Mouse (Mus musculus): ENCODE results near the gene Slc1a3. TPM values are rescaled to one million over a fixed set of nuclear protein-coding genes. Genes with fewer than 3 reads are reported as not detected.
"Not testable (repeated sequence)": the region's sequence is repeated elsewhere in the genome, so short reads cannot be mapped to it uniquely, and the experiment has no call there.

The Slc1a3 gene
- total RNA-seq, 1 experiment from 2014 or later, result 0.18 TPM

DNA sequence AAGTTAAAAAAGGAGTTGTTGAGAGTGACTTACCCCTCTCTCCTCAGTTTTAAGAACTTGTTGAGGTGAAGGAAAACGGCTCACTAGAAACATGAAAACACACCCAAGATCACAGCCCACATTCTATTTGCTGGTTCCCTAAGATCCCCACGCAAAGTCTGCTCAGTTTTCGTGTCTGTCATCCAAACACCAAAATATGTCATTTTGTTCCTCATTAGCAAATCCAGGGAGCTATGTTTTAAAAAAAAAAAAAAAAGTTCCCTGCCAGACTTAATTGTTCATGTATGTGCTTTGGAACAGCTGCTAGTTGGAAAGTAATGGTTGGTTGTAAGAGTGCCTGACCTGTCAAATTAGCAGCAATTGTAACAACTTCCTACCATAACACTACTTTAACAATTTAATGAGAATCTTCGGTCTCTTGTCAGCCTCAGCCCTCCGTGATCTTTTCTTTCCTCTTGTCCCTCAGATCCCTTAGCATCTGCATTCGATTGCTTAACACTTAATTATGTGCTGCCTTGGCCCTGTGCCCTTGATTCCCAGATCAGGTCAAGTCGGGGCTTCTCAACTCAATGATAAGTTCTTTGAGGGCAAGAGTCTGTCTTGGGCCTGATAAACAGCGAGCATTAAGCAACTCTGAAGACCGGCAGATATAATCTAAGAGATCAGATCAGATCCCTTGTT, 1.2 kb upstream of the Slc1a3 start:
- ATAC-seq (replicated peaks; ENCODE audit: low read depth, poor library complexity, severe bottlenecking), result no peak

DNA sequence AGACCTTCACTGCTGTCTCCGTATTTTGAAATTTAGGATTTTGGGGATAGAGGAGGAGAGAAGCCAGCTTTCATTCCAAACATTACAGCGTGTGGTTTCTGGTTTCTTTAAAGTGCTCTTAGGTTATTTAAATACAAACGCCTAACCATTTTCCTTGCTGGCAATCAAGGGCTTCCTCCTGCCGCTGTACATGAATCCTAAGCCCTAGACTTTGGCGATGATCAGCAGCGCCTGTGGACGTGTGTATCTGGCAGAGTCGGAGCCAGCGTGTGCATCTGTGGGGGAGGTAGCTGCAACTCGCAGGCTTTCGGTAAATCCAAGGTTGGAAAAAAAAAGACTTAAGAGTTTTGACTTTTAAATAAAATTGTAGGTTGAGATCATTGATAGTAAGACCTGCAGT, 986 bp downstream of the Slc1a3 start:
- 0 out of 2 replicates have a peak, but pooled peaks have one; percentile 38 for ATAC-seq (replicated peaks; ENCODE audit: low read depth, poor library complexity, severe bottlenecking)

DNA sequence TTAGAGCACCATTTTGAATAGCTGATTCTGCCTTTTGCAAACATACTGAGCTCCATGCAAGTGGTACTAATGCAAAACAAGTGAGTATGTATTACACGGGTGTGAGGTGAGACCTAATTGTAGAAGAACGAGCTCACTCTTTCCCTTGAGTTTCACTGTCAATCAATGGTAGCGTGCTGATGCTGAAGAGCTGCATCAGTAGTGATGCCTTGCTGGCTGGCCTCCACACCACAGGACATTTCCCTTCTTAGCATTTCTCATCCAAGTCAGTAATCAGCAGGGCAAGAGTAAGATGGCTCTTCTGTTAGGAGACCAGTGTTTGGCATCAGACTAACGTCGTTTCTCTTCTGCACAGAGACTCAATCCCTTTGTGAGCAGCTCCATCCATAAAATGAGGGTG, 4.0 kb downstream of the Slc1a3 start:
- ATAC-seq (replicated peaks; ENCODE audit: low read depth, poor library complexity, severe bottlenecking), result no peak

DNA sequence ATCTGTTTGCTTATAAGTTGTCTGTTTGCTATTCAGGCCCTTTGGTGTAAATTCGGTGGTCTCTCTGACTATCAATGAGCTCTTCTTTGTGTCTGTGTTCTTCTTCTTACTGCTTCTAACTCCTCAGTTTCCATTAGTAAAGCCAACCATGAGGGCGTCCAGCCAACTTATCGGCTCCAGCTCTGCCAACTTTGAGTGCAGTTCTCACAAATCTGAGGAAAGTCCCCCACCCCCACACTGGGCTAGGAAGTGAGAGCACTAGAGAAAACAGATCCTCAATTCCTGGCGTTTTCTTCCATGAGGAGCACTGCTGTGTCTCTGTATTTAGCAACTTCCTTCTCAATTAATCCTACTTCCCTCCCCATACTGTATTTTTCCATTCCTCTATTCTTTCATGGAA, 4.4 kb downstream of the Slc1a3 start:
- ATAC-seq (replicated peaks; ENCODE audit: low read depth, poor library complexity, severe bottlenecking), result no peak

DNA sequence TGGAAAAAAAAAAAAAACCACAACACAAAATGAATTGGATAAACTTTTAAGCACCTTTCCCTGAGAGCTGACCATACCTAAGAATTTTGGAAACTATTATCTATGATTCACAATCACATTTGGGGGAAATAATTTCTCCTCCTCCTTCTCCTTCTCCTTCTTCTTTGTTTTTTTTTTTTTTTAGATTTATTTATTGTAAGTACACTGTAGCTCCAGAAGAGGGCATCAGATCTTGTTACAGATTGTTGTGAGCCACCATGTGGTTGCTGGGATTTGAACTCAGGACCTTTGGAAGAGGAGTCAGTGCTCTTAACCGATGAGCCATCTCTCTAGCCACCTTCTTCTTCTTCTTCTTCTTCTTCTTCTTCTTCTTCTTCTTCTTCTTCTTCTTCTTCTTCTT, 5.0 kb downstream of the Slc1a3 start:
- ATAC-seq (replicated peaks; ENCODE audit: low read depth, poor library complexity, severe bottlenecking), result not testable (repeated sequence)

DNA sequence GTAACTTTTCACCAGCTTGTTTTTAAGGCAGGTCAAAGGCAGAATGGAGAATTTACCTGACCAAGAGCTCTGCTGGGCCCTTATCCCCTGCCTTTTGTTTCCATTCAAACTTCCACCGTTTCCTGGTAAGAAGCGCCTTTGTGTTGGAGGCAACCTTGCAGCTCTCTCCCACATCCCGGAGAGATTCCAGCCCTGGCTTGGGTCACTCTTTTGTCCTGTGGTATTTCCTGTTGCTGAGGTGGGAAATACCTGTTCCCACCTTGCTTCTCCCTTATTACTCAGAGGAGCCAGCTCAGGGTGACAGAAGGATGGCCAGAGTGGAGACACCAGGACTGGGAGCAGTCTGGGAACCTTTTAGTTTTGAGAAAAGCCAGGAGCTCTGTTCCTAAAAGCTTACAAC, 12.6 kb downstream of the Slc1a3 start:
- ATAC-seq (replicated peaks; ENCODE audit: low read depth, poor library complexity, severe bottlenecking), result no peak

DNA sequence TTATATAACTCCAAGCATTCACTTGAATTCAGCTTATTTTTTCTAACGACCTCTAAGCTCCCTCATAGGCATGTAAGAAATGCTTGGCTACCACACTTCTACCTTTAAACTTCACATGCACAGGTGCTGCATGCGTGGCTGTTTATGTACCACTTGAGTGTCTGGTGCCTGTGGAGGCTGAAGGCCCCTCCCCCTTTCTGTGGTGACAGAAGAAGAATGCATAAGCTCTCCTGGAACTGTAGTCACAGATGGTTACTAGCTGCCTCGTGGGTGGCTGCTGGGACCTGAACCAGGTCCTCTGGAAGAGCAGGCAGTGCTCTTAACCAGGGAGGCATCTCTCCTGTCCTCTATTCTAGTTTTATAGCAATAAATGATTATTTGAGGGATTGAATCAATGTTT, 13.1 kb downstream of the Slc1a3 start:
- ATAC-seq (replicated peaks; ENCODE audit: low read depth, poor library complexity, severe bottlenecking), result no peak

DNA sequence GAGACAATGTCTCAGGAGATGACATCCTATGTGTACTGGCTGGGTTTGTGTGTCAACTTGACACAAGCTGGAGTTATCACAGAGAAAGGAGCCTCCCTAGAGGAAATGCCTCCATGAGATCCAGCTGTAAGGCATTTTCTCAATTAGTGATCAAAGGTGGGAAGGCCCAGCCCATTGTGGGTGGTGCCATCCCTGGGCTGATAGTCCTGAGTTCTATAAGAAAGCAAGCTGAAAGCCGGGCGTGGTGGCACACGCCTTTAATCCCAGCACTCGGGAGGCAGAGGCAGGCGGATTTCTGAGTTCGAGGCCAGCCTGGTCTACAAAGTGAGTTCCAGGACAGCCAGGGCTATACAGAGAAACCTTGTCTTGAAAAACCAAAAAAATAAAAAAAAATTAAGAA, 20.4 kb downstream of the Slc1a3 start:
- not testable (repeated sequence) for ATAC-seq (replicated peaks; ENCODE audit: low read depth, poor library complexity, severe bottlenecking)

DNA sequence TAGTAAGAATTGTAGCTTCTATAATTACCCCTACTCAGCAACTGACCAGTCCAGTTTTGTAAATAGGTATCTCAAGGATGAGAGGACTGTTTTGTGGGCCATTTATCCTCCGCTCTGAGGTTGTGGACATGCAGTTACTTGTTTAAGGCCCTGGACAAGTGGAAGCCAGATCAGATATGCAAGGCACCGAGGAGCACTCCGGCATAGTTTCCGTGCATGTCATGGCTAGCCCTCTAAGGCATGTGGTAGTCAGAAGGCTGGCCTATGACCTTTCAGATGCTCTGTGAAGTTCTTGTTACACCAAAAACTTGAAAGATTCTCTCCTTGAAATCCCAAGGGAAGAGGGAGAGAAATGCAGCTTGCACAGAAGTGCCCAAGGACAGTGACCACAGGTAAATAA, 23.7 kb downstream of the Slc1a3 start:
- no peak for ATAC-seq (replicated peaks; ENCODE audit: low read depth, poor library complexity, severe bottlenecking)

DNA sequence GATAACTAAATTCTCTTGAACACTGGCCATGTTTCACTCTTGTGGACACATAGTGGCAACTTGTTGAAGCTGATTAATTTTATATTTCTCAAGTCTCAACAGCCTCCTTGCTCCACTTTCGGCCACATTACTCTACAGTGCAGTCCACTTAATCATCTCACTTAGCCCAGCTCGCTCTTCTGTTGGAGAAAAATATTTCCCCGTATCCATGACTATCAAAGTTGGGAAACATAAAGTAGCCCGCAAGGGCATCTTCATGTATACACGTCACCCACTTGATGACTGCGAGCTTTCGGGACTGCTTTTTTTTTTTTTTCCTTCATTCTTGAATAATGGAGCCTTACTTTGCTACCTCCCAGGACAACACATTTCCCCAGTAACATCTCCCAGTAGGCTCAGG, 25.1 kb downstream of the Slc1a3 start:
- no peak for ATAC-seq (replicated peaks; ENCODE audit: low read depth, poor library complexity, severe bottlenecking)

DNA sequence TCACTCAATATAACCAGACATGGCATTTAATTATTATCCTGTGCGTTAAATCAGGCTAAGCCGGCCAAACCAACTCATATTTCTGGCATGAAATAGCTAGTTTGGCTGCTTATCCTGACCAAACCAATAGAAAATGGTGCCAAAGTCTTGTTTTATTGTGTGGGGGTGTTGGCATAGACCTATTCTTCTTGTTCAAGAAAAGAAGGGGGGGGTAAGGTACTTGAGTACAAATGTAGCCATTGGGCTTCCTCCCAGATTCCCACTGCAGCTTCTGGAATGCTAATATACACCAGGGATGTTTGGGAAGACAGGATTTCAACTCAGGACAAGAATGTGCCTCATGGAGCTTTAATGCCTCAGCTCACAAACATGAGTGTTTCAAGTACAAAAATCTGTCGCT, 26.3 kb downstream of the Slc1a3 start:
- ATAC-seq (replicated peaks; ENCODE audit: low read depth, poor library complexity, severe bottlenecking), result no peak

DNA sequence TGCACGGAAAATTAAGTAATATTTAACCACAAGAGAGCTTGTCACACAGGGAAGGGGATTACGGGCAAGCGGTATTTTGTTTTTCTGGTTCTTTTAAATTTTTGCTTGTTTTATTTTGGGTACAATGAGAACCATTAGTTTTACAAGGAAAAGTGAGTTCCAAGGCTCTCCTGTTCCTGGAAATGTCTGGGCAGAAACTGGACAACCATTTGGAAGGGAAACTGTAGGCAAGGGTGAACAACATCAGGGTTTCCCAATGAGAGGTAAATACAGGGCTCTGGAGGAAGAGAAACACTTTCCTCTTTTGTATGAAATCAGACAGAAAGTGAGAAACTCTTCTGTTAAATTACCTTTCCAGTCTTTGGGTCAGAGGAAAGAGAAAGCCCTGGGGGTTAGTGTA, 27.7 kb downstream of the Slc1a3 start:
- ATAC-seq (replicated peaks; ENCODE audit: low read depth, poor library complexity, severe bottlenecking), result no peak

DNA sequence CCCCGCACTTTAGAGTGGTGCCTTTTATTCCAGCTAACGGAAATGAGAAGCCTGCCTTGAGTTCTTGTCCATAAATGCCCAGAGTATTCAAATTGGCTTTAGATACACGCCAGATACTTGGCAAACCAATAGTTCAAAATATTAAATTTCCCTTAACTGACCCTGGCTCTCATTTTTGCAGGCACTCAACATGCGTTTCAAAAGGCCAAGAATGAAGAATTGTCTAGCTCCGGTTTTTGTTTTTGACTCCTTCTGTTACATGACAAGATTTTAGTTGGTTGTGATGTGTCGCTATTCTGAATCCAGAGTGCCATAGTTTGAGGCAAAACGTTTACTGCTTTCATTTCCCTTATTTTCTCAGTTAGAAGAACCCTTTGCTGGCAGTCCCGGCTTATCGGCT, 28.1 kb downstream of the Slc1a3 start:
- ATAC-seq (replicated peaks; ENCODE audit: low read depth, poor library complexity, severe bottlenecking), result no peak

DNA sequence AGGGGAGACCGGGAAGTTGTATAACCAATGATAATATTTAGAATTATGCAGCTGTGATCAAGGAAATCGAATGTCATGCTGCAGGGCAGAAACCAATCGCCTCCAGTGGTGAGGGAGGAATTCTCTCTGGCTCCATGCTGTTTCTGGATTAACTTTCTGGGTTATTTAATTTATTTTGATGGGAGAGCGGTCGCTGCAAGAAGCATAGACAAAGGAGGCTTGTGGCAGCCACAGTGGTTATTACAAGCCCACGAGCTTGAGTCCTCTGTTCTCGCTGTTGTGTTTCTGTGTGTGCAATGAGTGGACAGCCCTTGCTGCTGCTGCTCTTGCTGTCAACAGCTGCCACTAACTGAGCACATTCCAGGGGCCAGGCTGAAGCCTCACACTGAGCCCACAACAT, 28.6 kb downstream of the Slc1a3 start:
- ATAC-seq (replicated peaks; ENCODE audit: low read depth, poor library complexity, severe bottlenecking), result no peak

DNA sequence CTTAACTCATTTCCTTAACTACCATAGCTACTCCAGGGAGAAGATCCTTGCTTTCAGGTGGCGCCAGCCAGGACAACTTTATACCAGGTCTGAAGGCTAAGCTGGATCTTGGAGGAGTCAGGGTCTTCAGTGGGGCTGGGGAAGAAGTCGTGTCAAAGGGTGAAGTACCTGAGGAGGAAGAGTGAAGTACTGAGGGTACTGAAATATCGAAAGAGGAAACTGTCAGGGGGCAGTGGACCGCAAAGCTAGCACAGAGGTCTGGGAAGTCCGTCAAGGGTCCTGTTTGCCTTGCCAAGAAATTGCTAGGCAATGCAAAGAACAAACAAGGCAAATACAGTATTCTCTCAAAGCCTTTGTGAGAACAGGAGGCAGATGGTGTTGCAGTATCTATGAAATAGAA, 29.6 kb downstream of the Slc1a3 start:
- 0 out of 2 replicates have a peak, but pooled peaks have one; percentile 22 for ATAC-seq (replicated peaks; ENCODE audit: low read depth, poor library complexity, severe bottlenecking)

DNA sequence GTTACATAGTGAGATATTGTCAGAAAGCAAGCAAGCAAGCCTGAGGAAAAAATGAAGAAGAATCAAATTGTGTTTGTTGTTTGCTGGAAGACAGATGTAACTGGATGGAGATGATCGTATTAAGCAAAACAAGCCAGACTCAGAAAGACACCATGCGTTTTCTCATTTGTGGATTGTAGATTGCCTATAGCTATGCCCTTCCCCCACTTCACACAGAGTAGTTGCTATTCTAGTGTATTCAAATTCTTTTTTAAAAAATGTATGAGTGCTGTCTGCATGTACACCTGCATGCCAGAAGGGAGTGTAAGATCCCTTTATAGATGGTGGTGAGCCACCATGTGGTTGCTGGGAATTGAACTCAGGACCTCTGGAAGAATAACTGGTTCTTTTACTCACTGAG, 33.6 kb downstream of the Slc1a3 start:
- no peak for ATAC-seq (replicated peaks; ENCODE audit: low read depth, poor library complexity, severe bottlenecking)

DNA sequence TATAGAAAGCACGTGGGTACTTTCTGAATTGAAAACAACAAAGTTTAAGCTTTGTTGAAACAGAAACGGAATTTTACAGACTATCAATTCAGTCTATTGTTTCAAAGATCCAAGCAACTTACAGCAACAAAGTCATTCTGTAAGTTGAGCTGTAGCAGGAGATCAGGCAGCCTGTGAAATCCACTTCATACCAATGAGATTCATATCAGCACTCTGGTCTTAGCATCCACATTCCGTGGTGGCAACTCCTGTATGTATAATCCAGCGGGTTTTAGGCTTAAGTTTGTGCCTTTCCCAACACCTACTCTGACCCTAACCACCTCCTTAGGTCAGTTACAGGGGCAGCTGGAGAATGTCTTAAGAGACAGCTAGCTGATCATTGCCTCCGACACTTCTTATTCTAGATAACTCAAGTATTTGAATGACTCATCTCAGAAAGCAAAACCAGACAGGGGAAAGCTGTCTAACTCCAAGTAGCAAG, 34.3 kb downstream of the Slc1a3 start:
- no peak for ATAC-seq (replicated peaks; ENCODE audit: low read depth, poor library complexity, severe bottlenecking)

DNA sequence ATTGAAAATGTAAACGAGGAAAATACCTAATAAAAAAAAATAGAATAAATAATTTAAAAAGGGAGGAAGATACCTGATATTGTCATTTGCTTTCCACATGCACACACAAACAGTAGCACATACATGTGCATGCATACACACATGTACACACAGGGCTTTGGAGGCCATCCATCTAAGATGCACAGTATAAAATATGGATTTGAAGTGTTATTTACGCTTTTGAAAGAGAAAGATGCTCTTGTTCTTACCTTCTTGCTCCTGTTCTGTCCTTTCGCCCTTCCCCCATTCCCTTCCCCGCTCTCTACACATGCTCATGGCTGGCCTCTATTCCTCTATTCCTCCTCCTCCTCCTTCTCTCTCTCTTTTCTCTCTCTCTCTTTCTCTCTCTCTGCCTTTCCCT, 34.9 kb downstream of the Slc1a3 start:
- no peak for ATAC-seq (replicated peaks; ENCODE audit: low read depth, poor library complexity, severe bottlenecking)

DNA sequence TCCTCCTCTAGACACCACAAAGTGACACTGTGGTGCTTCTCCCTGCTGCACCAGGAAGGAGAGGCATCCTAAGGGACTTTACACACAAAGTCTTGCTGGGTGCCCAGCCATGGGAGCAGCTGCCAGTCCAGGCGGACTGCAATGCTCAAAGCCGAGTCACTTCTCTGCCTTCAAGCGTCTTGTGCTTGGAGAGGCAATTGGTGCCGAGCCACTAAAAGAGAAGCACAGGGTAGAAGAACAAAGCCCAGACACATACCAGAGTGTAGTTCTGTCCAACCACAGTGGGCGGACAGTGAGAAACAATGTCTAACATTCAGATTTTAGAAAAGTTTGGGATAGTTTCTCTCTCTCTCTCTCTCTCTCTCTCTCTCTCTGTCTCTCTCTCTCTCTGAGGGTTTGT, 38.0 kb downstream of the Slc1a3 start:
- ATAC-seq (replicated peaks; ENCODE audit: low read depth, poor library complexity, severe bottlenecking), result no peak

DNA sequence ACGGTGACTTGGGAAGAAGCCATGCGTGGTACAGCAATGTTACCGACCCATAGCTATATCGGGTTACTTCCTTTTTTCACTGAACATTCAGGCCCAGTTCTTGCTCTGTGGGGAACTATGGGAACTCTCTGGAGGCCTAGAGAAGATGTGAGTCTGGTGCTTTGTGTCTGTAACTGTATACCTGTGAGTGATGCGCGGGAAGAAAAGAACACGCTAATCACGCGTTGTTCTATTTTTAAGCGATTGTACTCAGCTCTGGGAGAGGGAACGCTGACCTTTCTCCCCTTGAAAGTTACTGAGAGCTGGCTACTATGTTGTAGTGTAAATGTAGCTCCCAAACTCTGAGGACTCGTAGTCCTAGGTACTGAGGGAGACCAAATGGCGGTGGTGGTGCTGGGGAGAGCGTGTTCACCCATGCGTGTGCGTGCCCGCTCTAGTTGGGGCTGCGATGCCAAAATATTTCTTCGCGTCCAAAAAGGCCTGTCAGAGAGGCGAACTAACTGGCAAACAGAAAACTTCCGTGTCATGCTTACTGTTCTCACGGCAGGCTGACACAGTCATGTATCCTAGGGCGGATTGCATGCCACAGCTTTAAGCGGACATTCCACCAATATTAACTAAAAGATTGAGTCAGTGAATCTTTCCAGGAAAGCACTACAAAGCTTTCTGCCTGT, 42.6 kb downstream of the Slc1a3 start:
- ATAC-seq (replicated peaks; ENCODE audit: low read depth, poor library complexity, severe bottlenecking), result no peak

DNA sequence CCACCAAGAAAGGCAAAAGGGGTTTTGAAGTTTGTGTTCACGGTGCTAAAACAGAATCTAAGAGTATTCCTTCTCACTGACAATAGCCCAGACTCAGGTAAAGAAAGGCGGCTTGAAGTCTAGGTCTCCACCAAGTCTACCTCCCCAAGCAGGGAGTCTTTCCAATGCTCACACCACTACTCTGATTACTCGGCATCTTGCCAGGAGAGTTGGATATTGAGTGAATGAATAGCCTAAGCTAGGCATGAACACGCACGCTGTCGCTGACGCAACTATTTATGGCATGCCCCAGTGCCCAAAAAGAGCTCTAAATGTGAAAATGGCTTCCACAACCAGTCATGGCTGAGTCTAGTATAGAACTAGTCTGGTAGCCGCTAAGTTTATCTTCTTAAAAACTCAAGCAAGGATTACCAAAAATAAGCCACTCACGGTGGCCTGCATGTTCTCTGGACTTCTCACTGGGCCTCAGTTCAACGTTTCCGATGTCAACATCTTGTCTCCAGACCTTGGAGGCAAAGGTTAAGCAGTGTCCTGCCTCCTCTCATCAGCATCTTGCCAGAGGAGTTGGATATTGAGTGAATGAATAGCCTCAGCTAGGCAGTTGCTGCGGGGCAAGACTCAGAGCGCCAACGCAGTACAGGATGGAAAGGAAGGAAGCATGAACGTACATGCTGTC, 44.8 kb downstream of the Slc1a3 start:
- no peak for ATAC-seq (replicated peaks; ENCODE audit: low read depth, poor library complexity, severe bottlenecking)
